Mouse (Mus musculus): ENCODE measurements around the gene Crebzf.

Crebzf gene

DNA sequence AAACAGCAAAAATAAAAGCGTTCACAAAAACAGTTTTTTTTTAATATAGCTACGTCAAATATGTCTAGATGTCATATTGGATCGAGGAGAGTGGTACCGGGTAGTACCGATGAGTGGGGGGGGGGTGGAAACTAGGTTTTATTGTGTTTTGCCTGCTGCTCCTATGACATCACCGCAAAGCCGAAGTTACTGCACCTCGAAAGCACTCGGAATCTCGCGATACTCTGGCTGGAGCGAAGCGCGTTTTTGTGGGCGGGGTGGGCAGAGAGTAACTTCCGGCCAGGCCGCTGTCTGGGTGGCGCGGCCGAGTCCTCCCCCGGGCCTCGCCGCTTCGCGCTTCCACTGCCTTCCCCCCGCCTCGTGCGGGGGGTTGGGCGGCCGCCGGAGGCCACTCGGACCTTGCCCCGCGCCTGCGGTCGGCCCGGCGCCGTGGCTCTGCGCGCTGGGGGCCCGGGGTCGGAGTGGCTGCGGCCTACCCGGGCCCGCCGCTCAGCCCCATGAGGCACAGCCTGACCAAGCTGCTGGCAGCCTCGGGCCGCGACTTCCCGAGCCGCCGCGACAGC lies at the start of gene Crebzf:
TSS of gene Crebzf (plus strand) at position 212 of the 563 bp plus-strand sequence.
- in situ Hi-C loops (cut with MboI; ENCODE audit: unreplicated experiment in 2 of 2), result loop anchor here (5.0 to 25.0 kb wide), 2 partner anchors 35 to 455 kb away; partner anchors contain the start of genes Dlg2 (in 1 of the 2), Eed (in 1 of the 2) and Tmem126b (in 1 of the 2)

DNA sequence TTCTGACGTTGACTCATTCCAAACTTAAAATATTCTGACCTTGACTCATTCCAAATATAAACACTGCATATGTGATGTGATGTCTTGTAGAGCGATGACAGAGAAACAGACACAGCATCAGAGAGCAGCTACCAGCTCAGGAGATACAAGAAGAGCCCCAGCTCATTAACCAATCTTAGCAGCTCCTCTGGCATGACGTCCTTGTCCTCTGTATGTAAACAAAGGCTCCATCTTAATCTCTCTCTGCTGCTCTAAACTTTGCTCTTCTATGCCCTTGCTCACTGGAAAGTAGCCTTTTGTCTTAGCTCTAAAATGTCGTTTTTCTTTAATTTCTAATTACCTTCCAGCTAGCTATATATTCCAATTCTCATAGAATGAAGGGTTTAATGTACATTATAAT lies 47.5 kb upstream of the Crebzf start:
- in situ Hi-C loops (cut with MboI; ENCODE audit: unreplicated experiment in 2 of 2), result loop anchor here in 1 of 2 experiments (5.0 kb wide), 1 partner anchor 83 kb away; no protein-coding TSS in a partner anchor

DNA sequence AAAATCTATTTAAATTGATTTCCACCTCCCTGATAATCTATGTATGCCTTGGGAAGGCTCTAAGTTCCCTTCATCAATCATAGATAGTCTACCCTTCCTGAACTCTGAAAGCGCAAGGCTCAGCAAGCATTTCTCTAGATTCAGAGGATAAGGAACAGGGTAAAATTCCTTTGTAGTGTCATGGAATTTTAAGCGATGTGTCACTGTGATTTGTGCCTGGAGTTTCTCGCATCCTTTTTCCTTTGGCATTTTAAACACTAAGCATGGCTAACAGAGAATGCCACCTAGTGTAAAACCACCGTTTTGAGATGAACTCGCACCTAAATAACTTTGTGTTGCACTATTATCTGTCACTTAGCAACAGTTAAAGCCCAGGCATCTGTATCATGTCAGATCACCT lies 46.6 kb upstream of the Crebzf start:
- in situ Hi-C loops (cut with MboI; ENCODE audit: unreplicated experiment in 2 of 2), result loop anchor here in 1 of 2 experiments (5.0 kb wide), 1 partner anchor 84 kb away; no protein-coding TSS in a partner anchor

DNA sequence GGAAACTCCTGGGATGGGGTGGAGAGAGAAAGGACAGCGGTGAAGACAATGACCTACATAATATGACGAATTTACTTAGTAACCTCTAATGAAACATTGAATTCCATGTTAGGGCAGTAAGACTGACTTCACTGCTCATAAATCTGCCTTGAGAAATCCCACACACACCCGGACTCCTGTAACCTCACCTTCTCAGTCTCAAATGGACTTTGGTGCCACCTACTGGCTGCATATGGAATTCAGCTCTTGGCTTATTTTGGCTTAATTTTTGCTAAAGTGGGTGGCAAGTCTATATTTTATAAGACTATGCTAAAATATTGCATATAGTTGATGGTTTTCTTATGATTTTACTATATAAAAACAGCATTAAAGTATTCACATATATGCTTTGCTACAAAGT lies 32.6 kb upstream of the Crebzf start:
- in situ Hi-C loops (cut with MboI; ENCODE audit: unreplicated experiment in 2 of 2), result loop anchor here (5.0 to 25.0 kb wide), 2 partner anchors 128 to 248 kb away; no protein-coding TSS in a partner anchor

DNA sequence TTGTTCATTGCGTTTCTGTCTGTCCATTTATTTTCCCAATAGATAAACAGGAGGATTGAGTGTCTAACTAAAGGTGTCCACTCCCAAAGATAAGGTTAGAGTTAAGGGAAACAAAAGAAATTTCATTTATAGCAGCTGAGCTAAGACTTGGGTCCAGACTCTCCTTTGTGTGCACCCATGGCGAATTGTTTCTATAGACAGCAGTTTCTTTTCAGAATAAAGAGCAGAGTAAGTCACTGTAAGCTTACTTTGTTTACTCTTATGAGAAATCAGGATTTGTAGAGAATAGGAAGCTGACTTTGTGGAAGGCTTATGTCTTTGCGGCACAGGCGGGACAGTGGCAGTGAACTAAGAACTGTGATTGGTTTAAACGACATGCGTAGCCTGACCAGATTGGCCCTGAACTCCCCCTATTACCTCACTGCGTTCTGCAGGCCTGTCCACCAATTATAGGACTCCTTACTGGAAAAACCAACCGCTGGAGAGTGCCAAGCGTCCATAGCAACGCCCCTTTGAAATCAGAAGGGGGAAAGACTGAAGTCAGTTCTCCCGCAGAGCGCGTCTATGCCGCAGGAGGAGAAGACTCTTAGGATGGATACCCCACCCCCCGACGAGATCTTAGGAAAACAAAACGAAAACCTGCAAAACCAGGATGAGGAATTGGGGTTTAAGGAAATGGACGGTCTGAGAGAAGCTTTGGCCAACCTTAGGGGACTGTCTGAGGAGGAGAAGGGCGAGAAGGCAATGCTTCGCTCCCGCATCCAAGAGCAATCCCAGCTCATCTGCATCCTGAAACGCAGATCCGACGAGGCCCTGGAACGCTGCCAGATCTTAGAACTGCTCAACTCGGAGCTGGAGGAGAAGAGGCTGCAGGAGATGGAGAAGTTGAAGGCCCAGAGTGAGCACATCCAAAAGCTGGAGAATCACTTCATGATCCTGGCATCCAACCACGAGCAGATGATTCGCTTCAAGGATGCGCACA lies 16.2 kb upstream of the Crebzf start, which contains the start of gene Ccdc89:
TSS of gene Ccdc89 (plus strand) at position 558 of the 982 bp plus-strand sequence.
- in situ Hi-C loops (cut with MboI; ENCODE audit: unreplicated experiment in 2 of 2), result loop anchor here (10.0 to 25.0 kb wide), 2 partner anchors 432 to 439 kb away; partner anchors contain the start of gene Eed (in 1 of the 2)

DNA sequence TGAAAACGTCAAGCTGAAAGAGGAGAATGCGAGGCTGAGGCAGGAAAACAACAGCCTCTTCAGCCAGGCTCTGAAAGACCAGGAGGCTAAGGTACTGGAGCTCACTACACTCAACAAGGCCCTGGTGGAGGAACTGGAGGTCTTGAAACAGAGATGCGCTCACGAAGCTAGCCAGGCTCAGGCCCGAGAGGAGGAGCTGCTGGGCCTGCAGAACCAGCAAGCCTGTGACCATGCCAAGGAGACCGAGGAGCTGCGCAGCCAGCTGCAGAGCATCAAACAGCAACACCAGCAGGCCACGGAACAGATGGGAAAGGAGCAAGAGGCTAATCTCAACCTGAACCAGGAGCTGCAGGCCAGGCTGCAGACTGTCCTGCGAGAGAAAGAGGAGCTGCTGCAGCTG lies 15.5 kb upstream of the Crebzf start:
- in situ Hi-C loops (cut with MboI; ENCODE audit: unreplicated experiment in 2 of 2), result loop anchor here (10.0 to 25.0 kb wide), 2 partner anchors 432 to 440 kb away; partner anchors contain the start of gene Eed (in 1 of the 2)

DNA sequence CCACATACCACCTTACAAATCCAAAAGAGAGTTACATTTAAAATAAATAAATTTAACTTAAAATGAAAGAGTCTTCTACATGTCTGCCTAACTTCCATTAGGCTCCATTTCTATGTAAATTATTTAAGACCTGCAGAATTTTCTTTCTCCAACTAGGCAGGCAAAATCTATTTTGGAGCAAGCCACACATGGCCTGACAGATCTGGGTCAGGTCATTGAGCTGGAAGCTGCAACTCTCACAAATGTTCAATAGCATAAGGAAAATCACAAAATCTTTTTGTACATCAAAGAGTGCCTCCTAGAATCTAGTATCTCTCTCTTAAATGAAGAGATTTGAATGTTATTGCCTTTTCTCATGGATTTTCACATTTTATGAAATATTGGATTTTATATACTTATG lies 10.3 kb upstream of the Crebzf start:
- in situ Hi-C loops (cut with MboI; ENCODE audit: unreplicated experiment in 2 of 2), result loop anchor here in 1 of 2 experiments (25.0 kb wide), 1 partner anchor 445 kb away; the partner anchor contains the start of gene Eed

DNA sequence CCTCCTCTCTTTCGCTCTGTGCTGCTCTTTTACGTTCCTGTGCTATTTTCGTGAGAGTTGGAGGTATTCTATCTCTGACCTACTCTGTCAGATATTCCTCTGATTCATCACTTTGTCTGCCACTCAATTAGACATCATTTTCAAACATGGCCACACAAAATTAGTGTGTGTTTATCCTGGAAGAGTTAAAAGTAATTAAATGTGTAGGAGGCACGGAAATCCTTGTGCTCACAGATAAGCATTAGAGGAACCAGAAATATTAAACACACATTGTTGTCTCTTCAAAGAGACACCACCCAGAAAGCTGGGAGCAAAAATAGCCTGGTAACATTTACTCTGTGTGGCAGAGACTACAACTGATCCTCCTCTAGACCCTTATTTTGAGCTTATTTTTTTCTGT lies 2.5 kb upstream of the Crebzf start:
- in situ Hi-C loops (cut with MboI; ENCODE audit: unreplicated experiment in 2 of 2), result loop anchor here (5.0 to 25.0 kb wide), 2 partner anchors 37 to 453 kb away; partner anchors contain the start of genes Dlg2 (in 1 of the 2), Eed (in 1 of the 2) and Tmem126b (in 1 of the 2)

DNA sequence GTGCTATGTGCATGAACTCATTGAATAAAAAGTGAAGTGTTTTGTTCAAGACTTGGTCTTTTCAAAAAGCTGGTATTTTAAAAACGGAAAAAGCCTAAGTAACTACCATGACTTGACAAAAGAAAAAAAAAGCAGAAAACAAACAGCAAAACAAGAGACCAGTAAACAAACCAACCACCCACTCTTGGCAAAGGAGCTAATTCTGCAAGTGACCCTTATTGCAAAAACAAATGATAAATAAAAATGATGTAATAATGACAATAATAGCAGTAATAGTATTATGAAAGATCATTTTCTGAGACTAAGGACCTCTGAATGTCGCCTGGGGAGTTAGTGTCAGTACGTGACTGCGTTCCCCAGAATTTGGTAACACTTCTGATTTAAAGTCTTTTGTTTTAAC lies 459 bp upstream of the Crebzf start:
- in situ Hi-C loops (cut with MboI; ENCODE audit: unreplicated experiment in 2 of 2), result loop anchor here (5.0 to 25.0 kb wide), 2 partner anchors 35 to 455 kb away; partner anchors contain the start of genes Dlg2 (in 1 of the 2), Eed (in 1 of the 2) and Tmem126b (in 1 of the 2)

DNA sequence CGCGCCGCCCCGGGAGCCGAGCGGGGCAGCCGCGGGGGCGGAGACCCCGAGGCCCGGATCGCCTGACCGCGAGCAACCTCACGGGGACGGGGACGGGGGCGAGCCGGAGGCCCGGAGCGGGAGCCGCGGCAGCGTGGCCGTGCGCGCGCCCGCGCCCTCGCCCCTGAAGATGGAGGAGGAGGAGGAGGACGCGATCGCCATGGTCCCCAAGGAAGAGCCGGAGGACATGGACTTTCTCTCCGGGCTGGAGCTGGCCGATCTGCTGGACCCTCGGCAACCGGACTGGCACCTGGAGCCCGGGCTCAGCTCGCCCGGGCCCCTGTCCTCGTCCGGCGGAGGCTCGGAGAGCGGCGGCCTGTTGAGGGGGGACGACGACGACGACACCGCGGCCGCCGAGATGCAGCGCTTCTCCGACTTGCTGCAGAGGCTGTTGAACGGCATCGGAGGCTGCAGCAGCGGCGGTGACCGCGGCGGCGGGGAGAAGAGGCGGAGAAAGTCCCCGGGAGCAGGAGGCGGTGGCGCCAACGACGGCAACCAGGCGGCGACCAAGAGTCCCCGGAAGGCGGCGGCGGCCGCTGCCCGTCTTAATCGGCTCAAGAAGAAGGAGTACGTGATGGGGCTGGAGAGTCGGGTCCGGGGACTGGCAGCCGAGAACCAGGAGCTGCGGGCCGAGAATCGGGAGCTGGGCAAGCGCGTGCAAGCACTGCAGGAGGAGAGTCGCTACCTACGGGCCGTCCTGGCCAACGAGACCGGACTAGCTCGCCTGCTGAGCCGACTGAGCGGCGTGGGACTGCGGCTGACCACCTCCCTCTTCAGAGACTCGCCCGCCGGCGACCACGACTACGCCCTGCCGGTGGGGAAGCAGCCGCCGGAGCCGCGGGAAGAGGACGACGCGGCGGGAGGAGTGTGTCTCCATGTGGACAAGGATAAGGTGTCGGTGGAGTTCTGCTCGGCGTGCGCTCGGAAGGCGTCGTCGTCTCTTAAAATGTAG lies 867 bp downstream of the Crebzf start:
- in situ Hi-C loops (cut with MboI; ENCODE audit: unreplicated experiment in 2 of 2), result loop anchor here (5.0 to 25.0 kb wide), 2 partner anchors 34 to 456 kb away; partner anchors contain the start of genes Dlg2 (in 1 of the 2), Eed (in 1 of the 2) and Tmem126b (in 1 of the 2)

DNA sequence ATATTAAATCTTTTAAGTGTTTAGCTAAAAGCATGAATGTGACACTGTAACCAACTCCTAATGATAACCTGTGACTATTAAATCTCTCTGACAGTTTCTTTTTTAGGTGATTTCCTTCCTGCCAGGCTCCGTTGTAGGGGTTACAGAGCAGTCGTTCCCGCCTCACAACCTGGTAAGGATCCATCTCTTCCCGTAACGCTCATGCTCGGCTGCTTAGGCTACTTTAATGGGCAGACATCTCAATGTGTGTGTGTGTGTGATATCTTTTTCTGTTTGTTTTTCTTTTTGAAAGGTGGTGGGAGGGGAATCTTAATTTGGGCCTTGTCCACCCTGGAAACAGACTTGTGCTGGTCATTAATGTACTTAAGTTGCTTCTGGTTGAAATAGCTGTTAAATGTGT lies 1.7 kb downstream of the Crebzf start:
- in situ Hi-C loops (cut with MboI; ENCODE audit: unreplicated experiment in 2 of 2), result loop anchor here (5.0 to 25.0 kb wide), 2 partner anchors 33 to 457 kb away; partner anchors contain the start of genes Dlg2 (in 1 of the 2), Eed (in 1 of the 2) and Tmem126b (in 1 of the 2)

DNA sequence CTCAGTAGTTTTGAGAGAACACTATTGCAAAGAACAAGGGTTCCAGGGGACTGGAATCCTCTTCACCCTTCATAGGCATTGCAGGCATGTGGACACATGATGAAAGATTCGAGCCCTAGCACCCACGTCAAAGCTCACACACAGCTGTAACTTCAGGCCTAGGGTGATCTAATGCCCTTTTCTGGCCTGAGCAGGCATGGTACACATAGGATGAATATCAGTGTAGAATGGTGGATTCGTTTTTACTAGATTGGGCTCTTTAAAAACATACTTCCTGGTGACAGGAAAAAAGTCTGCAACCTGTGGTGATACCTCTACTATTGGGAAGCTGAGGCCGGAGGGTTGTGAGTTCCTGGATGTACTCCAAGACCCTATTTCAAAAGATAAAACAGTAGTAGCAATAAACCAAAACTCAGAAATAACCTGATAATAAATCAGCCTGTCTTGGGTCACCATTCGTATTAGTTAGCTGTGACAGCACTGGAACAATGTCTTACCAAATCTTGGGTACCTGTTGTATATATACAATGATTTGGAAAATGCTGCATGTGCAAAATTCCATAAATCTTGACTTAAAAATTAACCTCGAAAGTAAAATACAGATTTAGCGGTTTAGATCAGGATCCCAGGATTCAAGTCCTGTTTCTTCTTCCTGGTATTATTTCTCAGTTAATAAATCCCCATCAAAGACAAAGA lies 13.8 kb downstream of the Crebzf start:
- in situ Hi-C loops (cut with MboI; ENCODE audit: unreplicated experiment in 2 of 2), result loop anchor here (25.0 kb wide), 1 partner anchor 1981 kb away; no protein-coding TSS in a partner anchor

DNA sequence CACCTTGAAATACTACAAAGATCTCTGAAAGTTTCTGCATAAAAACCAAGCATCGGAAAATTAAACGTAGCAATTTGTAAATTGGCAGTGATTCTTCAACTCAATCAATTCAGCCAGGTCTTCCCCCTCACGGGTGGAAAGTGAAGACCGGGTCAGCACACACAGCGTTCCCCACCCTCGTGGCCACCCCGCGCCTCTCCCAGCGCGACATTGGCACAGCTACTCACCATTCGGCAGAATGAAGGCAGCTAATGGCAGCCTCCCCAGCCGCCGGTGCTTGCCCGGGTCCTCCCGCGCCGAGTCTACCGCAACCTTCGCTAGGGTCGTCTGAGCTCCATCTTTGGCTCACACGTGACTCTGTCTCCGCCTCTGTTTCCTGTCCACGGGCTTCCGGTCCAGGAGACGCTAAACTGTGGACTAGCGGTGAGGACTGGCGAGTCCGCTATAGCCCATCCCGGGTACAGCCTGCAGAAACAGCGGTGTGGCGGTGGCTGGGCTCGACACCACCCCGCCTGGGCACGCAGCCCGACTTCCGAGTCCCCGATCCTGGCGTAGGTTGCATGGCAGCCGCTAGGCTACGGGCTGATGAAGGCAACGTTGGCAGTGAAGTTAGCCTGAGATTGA lies 14.4 kb downstream of the Crebzf start, which contains the start of gene Tmem126a:
TSS of gene Tmem126a (minus strand) at position 385 of the 624 bp plus-strand sequence.
- in situ Hi-C loops (cut with MboI; ENCODE audit: unreplicated experiment in 2 of 2), result loop anchor here (25.0 kb wide), 1 partner anchor 1980 kb away; no protein-coding TSS in a partner anchor

DNA sequence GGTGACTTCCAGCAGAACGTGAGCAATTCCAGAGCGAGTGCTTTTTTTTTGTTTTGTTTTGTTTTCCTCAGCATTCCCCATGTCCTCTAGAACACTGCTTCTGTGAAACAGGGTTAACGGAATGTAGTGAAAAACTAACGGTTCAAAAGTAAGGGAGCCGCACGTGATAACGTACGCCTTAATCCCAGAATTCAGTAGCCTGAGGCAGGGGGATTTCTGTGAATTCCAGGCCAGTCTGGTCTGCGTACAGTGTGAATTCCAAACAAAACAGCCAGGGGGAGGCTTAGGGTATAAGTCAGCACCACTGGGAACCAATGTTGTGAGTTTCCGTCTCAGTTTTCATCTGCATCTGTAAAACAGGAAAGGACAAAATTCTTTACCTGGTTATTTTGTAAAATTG lies 15.0 kb downstream of the Crebzf start:
- in situ Hi-C loops (cut with MboI; ENCODE audit: unreplicated experiment in 2 of 2), result loop anchor here (25.0 kb wide), 1 partner anchor 1980 kb away; no protein-coding TSS in a partner anchor

DNA sequence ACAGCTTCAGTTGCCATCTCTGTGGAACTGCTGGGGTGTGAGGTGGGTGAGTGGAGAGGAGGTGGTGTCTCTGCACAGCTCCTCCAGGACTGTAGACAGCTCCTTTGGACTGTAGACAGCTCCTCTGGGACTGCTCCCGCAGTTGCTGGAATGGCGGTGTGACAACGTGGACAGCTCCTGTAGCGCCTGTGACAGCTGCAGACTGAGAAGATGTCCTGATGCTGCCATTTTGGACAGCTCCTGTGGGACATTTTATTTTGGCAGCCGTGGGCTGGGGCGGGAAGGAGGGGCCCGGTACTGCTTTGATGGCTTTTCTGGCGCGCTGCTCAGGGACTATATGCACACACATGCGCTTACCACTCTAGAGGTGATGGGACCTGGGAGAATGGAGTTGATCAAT lies 17.8 kb downstream of the Crebzf start:
- in situ Hi-C loops (cut with MboI; ENCODE audit: unreplicated experiment in 2 of 2), result loop anchor here (25.0 kb wide), 1 partner anchor 1977 kb away; no protein-coding TSS in a partner anchor

DNA sequence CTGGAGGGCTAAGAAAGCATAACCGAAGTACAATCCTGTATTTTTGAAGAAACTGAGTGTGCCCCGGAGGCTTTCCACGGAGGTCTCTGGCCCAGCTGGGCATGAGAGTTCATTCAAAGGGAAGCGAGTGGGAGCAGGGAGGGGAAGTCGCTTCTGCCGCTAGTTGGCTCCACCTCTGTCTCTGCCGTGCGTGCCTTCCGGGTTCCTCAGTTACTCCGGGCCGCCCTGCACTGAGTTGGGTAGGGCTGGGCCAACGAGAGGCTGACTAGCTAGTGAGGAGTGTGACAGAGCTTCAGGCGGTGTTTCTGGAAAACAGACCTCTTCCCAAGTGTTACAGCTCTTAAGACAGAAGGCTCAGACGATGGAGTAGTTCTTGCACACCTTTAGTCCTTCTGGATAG lies 18.4 kb downstream of the Crebzf start:
- in situ Hi-C loops (cut with MboI; ENCODE audit: unreplicated experiment in 2 of 2), result loop anchor here (25.0 kb wide), 1 partner anchor 1976 kb away; no protein-coding TSS in a partner anchor

DNA sequence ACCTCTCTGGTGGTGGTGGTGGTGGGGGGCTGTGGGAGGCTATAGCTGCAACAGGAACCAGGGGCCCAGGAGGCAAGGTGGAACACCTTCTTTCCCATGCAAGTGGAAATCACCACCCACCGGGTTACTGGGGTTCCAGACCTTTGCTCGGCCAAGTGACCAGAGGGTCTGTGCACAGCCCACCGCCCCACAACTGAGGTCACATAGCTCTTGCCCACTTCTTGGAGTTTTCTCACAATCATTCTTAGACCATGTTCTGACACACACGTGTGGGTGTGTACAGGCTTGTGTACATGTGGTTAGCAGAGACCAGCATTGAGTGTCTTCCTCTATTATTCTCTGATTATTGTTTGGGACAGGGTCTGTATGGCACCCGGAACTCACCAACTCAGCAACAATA lies 18.9 kb downstream of the Crebzf start:
- in situ Hi-C loops (cut with MboI; ENCODE audit: unreplicated experiment in 2 of 2), result loop anchor here (25.0 kb wide), 1 partner anchor 1976 kb away; no protein-coding TSS in a partner anchor

All from v-Abl transformed pro-B cells (cell line).